Mouse (Mus musculus) ES-Bruce4 (cell line): Measurements from ENCODE around the gene Cbfa2t3. TPM values are rescaled to one million over a fixed set of nuclear protein-coding genes. Genes with fewer than 3 reads are reported as not detected.

Source experiments
- H3K27ac ChIP-seq: 2 replicates; pipeline ENCODE4 v1.5.1; 2012; ENCODE audit warnings: low read length, inconsistent platforms; ENCODE audit not compliant: insufficient read depth
- H3K27me3 ChIP-seq: 2 replicates; pipeline ENCODE4 v1.6.1; 2012; ENCODE audit warnings: mild to moderate bottlenecking, low read length, inconsistent platforms; ENCODE audit not compliant: control insufficient read depth, poor library complexity, insufficient read depth, severe bottlenecking
- H3K36me3 ChIP-seq: 2 replicates; pipeline ENCODE4 v1.6.1; 2012; ENCODE audit warnings: inconsistent platforms, mild to moderate bottlenecking, low read length, moderate library complexity; ENCODE audit not compliant: control insufficient read depth, poor library complexity, insufficient read depth, severe bottlenecking
- H3K4me1 ChIP-seq: one replicate; pipeline ENCODE4 v1.8.1; 2011; ENCODE audit warnings: low read length; ENCODE audit not compliant: control insufficient read depth, insufficient read depth
- H3K4me3 ChIP-seq: 2 replicates; pipeline ENCODE4 v1.5.1; 2011; ENCODE audit warnings: low read depth, mild to moderate bottlenecking, low read length
- H3K9ac ChIP-seq: 2 replicates; pipeline ENCODE4 v1.6.1; 2012; ENCODE audit warnings: low read depth, mild to moderate bottlenecking, inconsistent platforms; ENCODE audit not compliant: poor library complexity, severe bottlenecking
- H3K9me3 ChIP-seq: replicated peaks from 2 replicates; pipeline ENCODE4 v1.6.1; 2012; ENCODE audit warnings: mild to moderate bottlenecking, low read length, inconsistent platforms; ENCODE audit not compliant: control insufficient read depth, poor library complexity, insufficient read depth, severe bottlenecking
- CTCF ChIP-seq: IDR thresholded peaks from one replicate; pipeline ENCODE4 v1.8.1; 2011; ENCODE audit warnings: low read depth, low read length
- EP300 ChIP-seq: IDR thresholded peaks from 2 replicates; pipeline ENCODE4 v1.6.1; 2011; ENCODE audit warnings: low read depth, low read length; ENCODE audit not compliant: insufficient read depth
- POLR2A ChIP-seq: IDR thresholded peaks from one replicate; pipeline ENCODE4 v1.8.1; 2011; ENCODE audit warnings: low read length; ENCODE audit not compliant: insufficient read depth
- polyA plus RNA-seq: library from polyadenylated mRNA; stranded (reverse); fragments of >200 nt; gene quantifications from 2 replicates; pipeline ENCODE4 v1.2.4, GENCODE M21; 2011; ENCODE audit warnings: low read depth; ENCODE audit not compliant: missing spikeins, insufficient read depth, insufficient read length

Gene Cbfa2t3
- polyA plus RNA-seq, 1 experiment = 0.42 TPM

DNA sequence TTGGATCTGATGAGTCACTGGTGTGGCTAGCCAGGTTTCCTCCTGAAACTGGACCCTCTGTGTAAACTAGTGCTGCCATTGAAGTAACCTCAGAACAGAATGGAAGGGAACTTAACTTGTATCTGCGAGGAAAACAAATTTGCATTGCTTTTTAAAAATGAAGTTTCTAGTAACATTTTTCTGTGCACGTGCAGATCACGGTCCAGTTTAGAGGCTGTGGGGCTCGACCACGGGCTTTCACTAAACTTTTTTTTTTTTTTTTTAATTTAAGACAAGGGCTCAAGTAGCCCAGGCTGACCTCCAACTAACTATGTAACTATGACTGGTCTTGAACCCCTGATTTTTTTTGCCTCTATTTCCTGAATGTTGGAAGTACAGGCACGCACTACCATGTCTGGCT is 4.0 kb upstream of the Cbfa2t3 start:
- Histone ChIP-seq H3K9ac (no peak overlapping the region), H3K27ac (no peak overlapping the region), H3K36me3 (no peaks in the 10 kb centered on the region), H3K27me3 (no peaks in the 10 kb centered on the region), H3K4me1 (no peaks in the 10 kb centered on the region), H3K4me3 (no peak overlapping the region), H3K9me3 (no peaks in the 10 kb centered on the region)
- TF ChIP-seq EP300 = no peak
- no peak for TF ChIP-seq CTCF
- TF ChIP-seq POLR2A = no peak

DNA sequence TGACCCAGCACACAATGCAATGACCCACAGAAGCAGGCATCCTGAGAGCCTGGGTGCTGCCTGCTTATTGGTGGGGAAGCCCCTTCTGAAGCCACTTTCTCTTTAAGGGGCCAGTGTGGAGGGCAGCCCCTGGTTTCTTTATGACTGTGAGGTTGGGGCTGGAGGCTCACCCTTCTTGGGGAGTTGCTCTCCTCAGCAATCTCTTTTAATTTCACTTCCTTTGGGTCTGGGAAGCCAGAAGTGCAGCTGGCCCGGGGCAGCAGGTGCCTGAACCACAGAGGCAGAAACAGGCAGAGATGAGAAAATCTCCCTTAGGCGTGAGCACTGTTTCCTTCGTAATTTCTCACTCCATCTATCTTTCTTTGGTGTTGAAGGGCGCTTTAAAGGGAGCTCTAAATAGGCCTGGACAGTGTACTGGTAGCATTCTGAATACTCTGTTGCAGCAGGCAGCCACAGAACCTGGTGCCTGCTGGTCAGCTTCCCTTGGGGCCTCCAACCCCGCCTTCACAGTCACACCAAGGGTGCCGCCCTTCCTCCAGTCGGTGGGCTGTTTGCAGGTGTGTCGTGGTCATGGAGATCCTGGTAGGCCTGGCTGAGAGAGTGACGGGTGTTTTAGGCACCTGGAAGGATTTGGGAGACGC is 3.5 kb upstream of the Cbfa2t3 start:
- no peaks in the 10 kb centered on the region for H3K4me1 ChIP-seq
- no peaks in the 10 kb centered on the region for H3K9me3 ChIP-seq
- no peak for TF ChIP-seq POLR2A
- no peak for TF ChIP-seq CTCF
- TF ChIP-seq EP300 = no peak
- H3K9ac ChIP-seq = no peak overlapping the region
- H3K27me3 ChIP-seq = no peaks in the 10 kb centered on the region
- no peak overlapping the region for H3K27ac ChIP-seq
- no peak overlapping the region for H3K4me3 ChIP-seq
- no peaks in the 10 kb centered on the region for H3K36me3 ChIP-seq

- H3K36me3 ChIP-seq = no peaks in the 10 kb centered on the region
- no peaks in the 10 kb centered on the region for H3K27me3 ChIP-seq
- no peak for TF ChIP-seq CTCF
- H3K9me3 ChIP-seq = no peaks in the 10 kb centered on the region
- H3K4me3 ChIP-seq = no peak overlapping the region
- no peak overlapping the region for H3K27ac ChIP-seq
- no peak overlapping the region for H3K9ac ChIP-seq
- H3K4me1 ChIP-seq = no peaks in the 10 kb centered on the region
Observed at GRCm38 (mm10) chr8:122701441-122702185, 2.7 kb upstream of the Cbfa2t3 start.

- no peak overlapping the region for H3K9ac ChIP-seq
- no peaks in the 10 kb centered on the region for H3K27me3 ChIP-seq
- no peaks in the 10 kb centered on the region for H3K36me3 ChIP-seq
- no peaks in the 10 kb centered on the region for H3K9me3 ChIP-seq
- H3K27ac ChIP-seq = no peak overlapping the region
- TF ChIP-seq POLR2A = no peak
- TF ChIP-seq EP300 = no peak
- no peak for TF ChIP-seq CTCF
- H3K4me3 ChIP-seq = no peak overlapping the region
- no peaks in the 10 kb centered on the region for H3K4me1 ChIP-seq
Observed at GRCm38 (mm10) chr8:122700628-122701027, 1.7 kb upstream of the Cbfa2t3 start.

- Histone ChIP-seq H3K4me1 (no peaks in the 10 kb centered on the region), H3K27ac (no peak overlapping the region), H3K36me3 (no peaks in the 10 kb centered on the region), H3K9me3 (no peaks in the 10 kb centered on the region), H3K9ac (no peak overlapping the region), H3K27me3 (no peaks in the 10 kb centered on the region), H3K4me3 (no peak overlapping the region)
- TF ChIP-seq CTCF (no peak), EP300 (no peak), POLR2A (no peak)
Observed at GRCm38 (mm10) chr8:122698254-122698768, 598 bp downstream of the Cbfa2t3 start.

DNA sequence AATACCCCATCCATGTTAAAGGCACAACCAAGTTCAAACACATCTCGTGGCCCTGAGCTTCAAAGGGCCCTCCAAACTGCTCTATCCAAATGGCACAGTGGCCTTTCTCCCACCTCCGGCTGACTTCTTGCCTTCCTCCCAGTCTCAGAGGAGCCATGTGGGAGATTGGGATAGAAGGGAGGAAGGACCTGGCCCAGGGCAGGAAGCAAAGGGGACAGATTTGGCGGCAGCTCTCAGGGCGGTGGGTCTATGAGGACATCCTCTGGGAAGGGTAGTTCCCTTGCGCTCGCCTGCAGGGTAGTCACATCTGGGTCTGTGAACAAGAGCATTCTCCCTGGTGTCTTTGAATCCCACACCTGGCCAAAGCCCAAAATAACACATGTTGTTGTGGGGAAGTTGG is 1.3 kb downstream of the Cbfa2t3 start:
- no peak overlapping the region for H3K4me3 ChIP-seq
- H3K9ac ChIP-seq = no peak overlapping the region
- no peaks in the 10 kb centered on the region for H3K9me3 ChIP-seq
- H3K4me1 ChIP-seq = no peaks in the 10 kb centered on the region
- TF ChIP-seq POLR2A (no peak), EP300 (no peak), CTCF (no peak)
- H3K27me3 ChIP-seq = no peaks in the 10 kb centered on the region
- no peaks in the 10 kb centered on the region for H3K36me3 ChIP-seq
- no peak overlapping the region for H3K27ac ChIP-seq
